28 mouse cellular contexts compared by ENCODE assay signal in the genomic region with DNA sequence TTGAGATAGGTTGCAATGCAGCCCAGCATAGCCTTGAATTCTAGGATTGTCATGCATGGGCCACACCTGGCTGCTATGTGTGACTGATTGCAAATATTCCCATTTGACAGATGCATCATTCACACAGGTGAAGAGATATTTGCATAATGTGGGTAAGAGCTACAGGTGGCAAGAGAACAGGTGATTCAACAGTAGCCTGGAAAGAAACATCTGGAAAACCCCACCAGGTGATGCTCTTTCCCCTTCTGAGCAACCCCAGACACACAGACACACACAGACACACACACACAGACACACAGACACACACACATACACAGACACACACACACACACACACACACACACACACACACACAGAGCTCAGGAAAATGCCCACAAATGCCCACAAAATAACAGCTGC. TPM values are rescaled to one million over a fixed set of nuclear protein-coding genes. Genes with fewer than 3 reads are reported as not detected.
A peak's percentile ranks its signal among the peaks of the same experiment; 100 is the strongest.
DNase-seq lines count a peak whose midpoint lies in the region; ATAC-seq and TF ChIP-seq lines count a peak whose summit lies in the region.
"Had no signal": no experiment of that assay in that cellular context is flagged by ENCODE, and none has a peak within 500 bp of the region (broad histone marks: within the 10 kb centered on the region; RNA-seq: fewer than 3 reads in every experiment).

No protein-coding gene starts in this region.

- peak overlapping the region; percentile 85 for H3K27ac ChIP-seq in forebrain, embryonic 13.5 days
- no peak overlapping the region for H3K27ac ChIP-seq in forebrain, embryonic 11.5 days (ENCODE audit: low read depth, low read length)
- peak overlapping the region; percentile 64 for H3K27ac ChIP-seq in layer of hippocampus, adult 2 months
- no peak overlapping the region for H3K27ac ChIP-seq in CH12.LX (ENCODE audit: insufficient read depth, low read depth)
- H3K27ac ChIP-seq in forebrain, embryonic 16.5 days (ENCODE audit: low read length) = peak overlapping the region; percentile 84
- H3K27ac ChIP-seq: embryonic facial prominence, embryonic 15.5 days; neural tube, embryonic 13.5 days had no signal

- no peaks in the 10 kb centered on the region for H3K79me2 ChIP-seq in CH12.LX (replicated peaks; ENCODE audit: control insufficient read depth, extremely low read depth, insufficient read depth, poor library complexity, severe bottlenecking)

- H3K9me3 ChIP-seq in forebrain, embryonic 13.5 days (replicated peaks) = no peaks in the 10 kb centered on the region
- no peaks in the 10 kb centered on the region for H3K9me3 ChIP-seq in forebrain, embryonic 11.5 days (ENCODE audit: control insufficient read depth, low read length)
- H3K9me3 ChIP-seq in CH12.LX (replicated peaks; ENCODE audit: low read length) = no peaks in the 10 kb centered on the region
- no peaks in the 10 kb centered on the region for H3K9me3 ChIP-seq in forebrain, embryonic 16.5 days (ENCODE audit: control insufficient read depth, low read length)
- H3K9me3 ChIP-seq: embryonic facial prominence, embryonic 15.5 days; heart, embryonic 12.5 days; neural tube, embryonic 13.5 days had no signal

- H3K9ac ChIP-seq in forebrain, embryonic 13.5 days = no peak overlapping the region
- H3K9ac ChIP-seq in forebrain, embryonic 11.5 days (ENCODE audit: low read length) = no peak overlapping the region
- H3K9ac ChIP-seq in CH12.LX (ENCODE audit: insufficient read depth, low read depth) = no peak overlapping the region
- no peak overlapping the region for H3K9ac ChIP-seq in forebrain, embryonic 16.5 days (replicated peaks; ENCODE audit: low read depth, low read length)
- H3K9ac ChIP-seq: embryonic facial prominence, embryonic 15.5 days; heart, embryonic 12.5 days; neural tube, embryonic 13.5 days had no signal

- TF ChIP-seq EP300 in CH12.LX (IDR thresholded peaks at IDR 0.05; ENCODE audit: low read length) = peak; percentile 62; the same call in 1 of the 2 replicates

- no peaks in the 10 kb centered on the region for H3K27me3 ChIP-seq in forebrain, embryonic 13.5 days
- H3K27me3 ChIP-seq in forebrain, embryonic 11.5 days (ENCODE audit: control insufficient read depth, insufficient read depth, low read length) = no peaks in the 10 kb centered on the region
- no peaks in the 10 kb centered on the region for H3K27me3 ChIP-seq in CH12.LX (replicated peaks)
- H3K27me3 ChIP-seq in forebrain, embryonic 16.5 days (replicated peaks; ENCODE audit: control insufficient read depth, insufficient read depth, low read length) = no peaks in the 10 kb centered on the region
- H3K27me3 ChIP-seq: embryonic facial prominence, embryonic 15.5 days; neural tube, embryonic 13.5 days had no signal

- DNase-seq in forebrain, embryonic 11.5 days (ENCODE audit: low spot score) = no peak
- no peak for DNase-seq in layer of hippocampus, adult 2 months (ENCODE audit: low spot score in 2 of 2)
- no peak for DNase-seq in layer of hippocampus, postnatal 10 days (ENCODE audit: low spot score in 2 of 2)
- no peak for DNase-seq in CH12.LX (ENCODE audit: extremely low read depth)
- DNase-seq in heart, postnatal 10 days = no peak
- DNase-seq in kidney, postnatal 25 days = no peak
- DNase-seq: B cell, adult 2 months; gastrocnemius, postnatal 14 days; heart, adult 18-20 months; heart, postnatal 14 days; kidney, adult 8-10 months; kidney, postnatal 10 days had no signal

- no peak for TF ChIP-seq POLR2A in CH12.LX (IDR thresholded peaks at IDR 0.05; ENCODE audit: low read depth, low read length)

- H3K4me3 ChIP-seq in forebrain, embryonic 13.5 days = peak overlapping the region; percentile 10; the same call in 1 of the 2 replicates
- H3K4me3 ChIP-seq in forebrain, embryonic 11.5 days (ENCODE audit: low read depth, low read length) = no peak overlapping the region
- H3K4me3 ChIP-seq in layer of hippocampus, adult 2 months = no peak overlapping the region
- no peak overlapping the region for H3K4me3 ChIP-seq in CH12.LX (replicated peaks in 1 of 3; ENCODE audit: low read depth in 2 of 3, low read length in 2 of 3, poor library complexity in 1 of 3)
- H3K4me3 ChIP-seq in forebrain, embryonic 16.5 days (replicated peaks; ENCODE audit: low read length) = no peak overlapping the region; the same call in 1 of the 2 replicates
- H3K4me3 ChIP-seq: embryonic facial prominence, embryonic 15.5 days; heart, embryonic 12.5 days; myocyte; neural tube, embryonic 13.5 days had no signal

- dilution Hi-C loops in CH12.LX (cut with MboI; ENCODE audit: extremely low pct_ligation_motif_present, extremely low pct_unique_long_range_greater_than_20kb, low sequenced_read_pairs) = no loop called here

- no peak for TF ChIP-seq RAD21 in CH12.LX (IDR thresholded peaks at IDR 0.05; ENCODE audit: low read depth, low read length)

- TF ChIP-seq CTCF in layer of hippocampus, adult 2 months (conservative IDR thresholded peaks at IDR 0.05) = no peak
- no peak for TF ChIP-seq CTCF in CH12.LX (conservative IDR thresholded peaks at IDR 0.05 in 1 of 2, IDR thresholded peaks at IDR 0.05 in 1 of 2; ENCODE audit: low read depth in 2 of 2, low read length in 2 of 2)

- no peak for ATAC-seq in forebrain, embryonic 13.5 days
- no peak for ATAC-seq in forebrain, embryonic 11.5 days (replicated peaks; ENCODE audit: low FRiP score)
- no peak for ATAC-seq in forebrain, embryonic 16.5 days
- ATAC-seq: activated CD4-positive, CD25-positive, alpha-beta regulatory T cell, adult 4 months had no signal

- no peaks in the 10 kb centered on the region for H3K36me3 ChIP-seq in forebrain, embryonic 13.5 days (ENCODE audit: poor library complexity, severe bottlenecking)
- no peaks in the 10 kb centered on the region for H3K36me3 ChIP-seq in forebrain, embryonic 11.5 days (ENCODE audit: control insufficient read depth, insufficient read depth, low read length)
- peaks cover 0 to 5% of the 10 kb centered on the region in 2 experiments for H3K36me3 ChIP-seq in CH12.LX (replicated peaks in 1 of 2; ENCODE audit: control insufficient read depth in 1 of 2, insufficient read depth in 1 of 2, low read length in 1 of 2)
- no peaks in the 10 kb centered on the region for H3K36me3 ChIP-seq in forebrain, embryonic 16.5 days (ENCODE audit: control insufficient read depth, insufficient read depth)
- H3K36me3 ChIP-seq: embryonic facial prominence, embryonic 15.5 days; heart, embryonic 12.5 days; neural tube, embryonic 13.5 days had no signal

- intact Hi-C loops in heart, postnatal 10 days (cut with DNase I) = no loop called here

- H3K4me2 ChIP-seq in forebrain, embryonic 13.5 days = peak overlapping the region; percentile 42
- no peak overlapping the region for H3K4me2 ChIP-seq in forebrain, embryonic 11.5 days (ENCODE audit: low read depth, low read length, severe bottlenecking)
- H3K4me2 ChIP-seq in CH12.LX (ENCODE audit: insufficient read depth, low read depth, poor library complexity, severe bottlenecking) = no peak overlapping the region
- H3K4me2 ChIP-seq in forebrain, embryonic 16.5 days (ENCODE audit: low read length) = peak overlapping the region; percentile 83
- H3K4me2 ChIP-seq: embryonic facial prominence, embryonic 15.5 days; heart, embryonic 12.5 days; liver, embryonic 11.5 days; neural tube, embryonic 13.5 days had no signal

- in situ Hi-C loops in CH12.LX (cut with MboI; ENCODE audit: low pct_ligation_motif_present, low pct_unique_long_range_greater_than_20kb, low sequenced_read_pairs) = no loop called here

- peaks cover 75% of the 10 kb centered on the region for H3K4me1 ChIP-seq in forebrain, embryonic 13.5 days
- H3K4me1 ChIP-seq in forebrain, embryonic 11.5 days (replicated peaks; ENCODE audit: control insufficient read depth, insufficient read depth, low read length) = peaks cover 5% of the 10 kb centered on the region
- H3K4me1 ChIP-seq in CH12.LX (ENCODE audit: control insufficient read depth in 1 of 2, insufficient read depth in 2 of 2) = peaks cover 28 to 60% of the 10 kb centered on the region in 2 experiments
- H3K4me1 ChIP-seq in forebrain, embryonic 16.5 days (replicated peaks; ENCODE audit: control insufficient read depth, insufficient read depth, low read length) = peaks cover 69% of the 10 kb centered on the region

RNA-seq across cellular contexts. Expression of gene E330009J07Rik, which starts 4.1 kb away (rescaled TPM):
- polyA plus RNA-seq in forebrain, embryonic 13.5 days (2015; fragmentation: Nextera tagmentation; extraction: Ambion mirVana) = 32.1 and 39.5 TPM in 2 replicates
- polyA plus RNA-seq in forebrain, embryonic 11.5 days (2014; fragmentation: Nextera tagmentation; extraction: Ambion mirVana) = 19.9 and 21.9 TPM in 2 replicates
- 10 to 100 TPM; 42.5 to 47.0 TPM for total RNA-seq in layer of hippocampus, adult 2 months (2021)
- 10 to 100 TPM; 35.6 to 39.5 TPM for total RNA-seq in layer of hippocampus, postnatal 10 days (2021)
- total RNA-seq in CH12.LX (2012; rRNA removed) (10.9 and 13.1 TPM in 2 replicates), CH12.LX (2014; rRNA removed) (21.6 and 22.0 TPM in 2 replicates)
- 11.6 and 12.3 TPM in 2 replicates for polyA plus RNA-seq in CH12.LX (2012; ENCODE audit: insufficient read length, low read depth)
- polyA plus RNA-seq in forebrain, embryonic 16.5 days (2015; fragmentation: Nextera tagmentation; extraction: Ambion mirVana) = 43.2 and 50.4 TPM in 2 replicates
- 1 to 10 TPM; 3.0 to 4.4 TPM for total RNA-seq in heart, postnatal 10 days (2021)

RNA-seq across cellular contexts. Expression of gene Wee2, which starts 7.1 kb away (rescaled TPM):
- 0.08 and 0.10 TPM in 2 replicates for polyA plus RNA-seq in forebrain, embryonic 13.5 days (2015; fragmentation: Nextera tagmentation; extraction: Ambion mirVana)
- polyA plus RNA-seq in forebrain, embryonic 11.5 days (2014; fragmentation: Nextera tagmentation; extraction: Ambion mirVana) = 0.12 and 0.15 TPM in 2 replicates
- total RNA-seq in layer of hippocampus, adult 2 months (2021) = not detected
- not detected for total RNA-seq in layer of hippocampus, postnatal 10 days (2021)
- total RNA-seq in CH12.LX (2012; rRNA removed) = not detected in 2 replicates
- not detected in 2 replicates for total RNA-seq in CH12.LX (2014; rRNA removed)
- polyA plus RNA-seq in CH12.LX (2012; ENCODE audit: insufficient read length, low read depth) = not detected in 2 replicates
- polyA plus RNA-seq in forebrain, embryonic 16.5 days (2015; fragmentation: Nextera tagmentation; extraction: Ambion mirVana) = 0.10 and 0.55 TPM in 2 replicates
- total RNA-seq in heart, postnatal 10 days (2021) = not detected
- total RNA-seq: adrenal gland, adult 8-10 months; gastrocnemius, postnatal 14 days; heart, adult 18-20 months; heart, postnatal 14 days; layer of hippocampus, adult 18-20 months; megakaryocyte progenitor cell, adult 5-6 weeks had no signal
- polyA plus RNA-seq: embryonic facial prominence, embryonic 15.5 days; heart, embryonic 12.5 days; liver, embryonic 11.5 days; myocyte; testis, adult 2 months; urinary bladder, adult 2 months had no signal

RNA-seq across cellular contexts. Expression of gene Ssbp1, which starts 39.3 kb away (rescaled TPM):
- polyA plus RNA-seq in forebrain, embryonic 13.5 days (2015; fragmentation: Nextera tagmentation; extraction: Ambion mirVana) = 184 and 193 TPM in 2 replicates
- polyA plus RNA-seq in forebrain, embryonic 11.5 days (2014; fragmentation: Nextera tagmentation; extraction: Ambion mirVana) = 177 and 197 TPM in 2 replicates
- total RNA-seq in layer of hippocampus, adult 2 months (2021) = 10 to 100 TPM; 34.0 to 36.0 TPM
- total RNA-seq in layer of hippocampus, postnatal 10 days (2021) = 10 to 100 TPM; 36.9 to 37.5 TPM
- total RNA-seq in CH12.LX (2012; rRNA removed) (70.2 and 84.1 TPM in 2 replicates), CH12.LX (2014; rRNA removed) (109 and 110 TPM in 2 replicates)
- 118 and 147 TPM in 2 replicates for polyA plus RNA-seq in CH12.LX (2012; ENCODE audit: insufficient read length, low read depth)
- 129 and 134 TPM in 2 replicates for polyA plus RNA-seq in forebrain, embryonic 16.5 days (2015; fragmentation: Nextera tagmentation; extraction: Ambion mirVana)
- total RNA-seq in heart, postnatal 10 days (2021) = 10 to 100 TPM; 35.6 to 38.0 TPM

RNA-seq across cellular contexts. Expression of gene Tas2r137, which starts 59.2 kb away (rescaled TPM):
- 0.21 TPM in 1 of 2 replicates, not detected in the other for polyA plus RNA-seq in forebrain, embryonic 13.5 days (2015; fragmentation: Nextera tagmentation; extraction: Ambion mirVana)
- polyA plus RNA-seq in forebrain, embryonic 11.5 days (2014; fragmentation: Nextera tagmentation; extraction: Ambion mirVana) = not detected in 2 replicates
- under 1 TPM in 1 of 2 experiments, not detected in 1; 0.59 TPM for total RNA-seq in layer of hippocampus, adult 2 months (2021)
- total RNA-seq in layer of hippocampus, postnatal 10 days (2021) = not detected
- total RNA-seq in CH12.LX (2012; rRNA removed) (not detected in 2 replicates), CH12.LX (2014; rRNA removed) (not detected in 2 replicates)
- not detected in 2 replicates for polyA plus RNA-seq in CH12.LX (2012; ENCODE audit: insufficient read length, low read depth)
- polyA plus RNA-seq in forebrain, embryonic 16.5 days (2015; fragmentation: Nextera tagmentation; extraction: Ambion mirVana) = not detected in 2 replicates
- total RNA-seq in heart, postnatal 10 days (2021) = not detected
- total RNA-seq: gastrocnemius, postnatal 14 days; heart, adult 18-20 months; heart, postnatal 14 days; layer of hippocampus, adult 18-20 months; left cerebral cortex, postnatal 10 days; megakaryocyte progenitor cell, adult 5-6 weeks had no signal
- polyA plus RNA-seq: activated CD4-positive, CD25-positive, alpha-beta regulatory T cell, adult 4 months; embryonic facial prominence, embryonic 15.5 days; heart, embryonic 12.5 days; limb, embryonic 11.5 days; liver, embryonic 11.5 days; midbrain, embryonic 14.5 days; myocyte; urinary bladder, adult 2 months had no signal

Comparison
In these comparisons a context has a peak if more than half of its experiments do, and no peak if none do; other contexts are left out.
1. H3K27ac ChIP-seq: peak in forebrain, embryonic 13.5 days (single experiment), layer of hippocampus, adult 2 months (single experiment) and forebrain, embryonic 16.5 days (single experiment); none in forebrain, embryonic 11.5 days (single experiment) and CH12.LX (single experiment).
2. H3K4me2 ChIP-seq: peak in forebrain, embryonic 13.5 days (single experiment) and forebrain, embryonic 16.5 days (single experiment); none in forebrain, embryonic 11.5 days (single experiment) and CH12.LX (single experiment).